Mouse (Mus musculus) heart, embryonic 12.5 days (tissue): Measurements from ENCODE around the gene C330021F23Rik. TPM values are rescaled to one million over a fixed set of nuclear protein-coding genes. Genes with fewer than 3 reads are reported as not detected.
A peak's percentile ranks its signal among the peaks of the same experiment; 100 is the strongest.

Experiments used
- ATAC-seq: fragments of 200-750 bp; cut with Nextera tagmentation; 2 replicates; pipeline ENCODE4 v1.8.0; 2017; ENCODE audit warnings: moderate TSS enrichment, moderate library complexity; ENCODE audit not compliant: insufficient number of reproducible peaks, low FRiP score
- H3K27ac ChIP-seq: fragments of 300-500 bp; sonication (generic); 2 replicates; pipeline ENCODE4 v1.5.1; 2016; ENCODE audit warnings: mild to moderate bottlenecking, moderate library complexity; ENCODE audit not compliant: poor library complexity, severe bottlenecking
- H3K27me3 ChIP-seq: fragments of 300-500 bp; sonication (generic); replicated peaks from 2 replicates; pipeline ENCODE4 v1.6.1; 2016; ENCODE audit warnings: mild to moderate bottlenecking, moderate library complexity
- H3K36me3 ChIP-seq: fragments of 300-500 bp; sonication (generic); 2 replicates; pipeline ENCODE4 v1.6.1; 2016; ENCODE audit warnings: mild to moderate bottlenecking, moderate library complexity
- H3K4me1 ChIP-seq: fragments of 300-500 bp; sonication (generic); replicated peaks from 2 replicates; pipeline ENCODE4 v1.6.1; 2016; ENCODE audit warnings: mild to moderate bottlenecking
- H3K4me2 ChIP-seq: fragments of 300-500 bp; sonication (generic); 2 replicates; pipeline ENCODE4 v1.6.1; 2016; ENCODE audit warnings: mild to moderate bottlenecking, moderate library complexity
- H3K4me3 ChIP-seq: fragments of 300-500 bp; sonication (generic); 2 replicates; pipeline ENCODE4 v1.5.1; 2016; ENCODE audit warnings: mild to moderate bottlenecking
- H3K9ac ChIP-seq: fragments of 300-500 bp; sonication (generic); 2 replicates; pipeline ENCODE4 v1.6.1; 2016; ENCODE audit warnings: mild to moderate bottlenecking, moderate library complexity
- H3K9me3 ChIP-seq: fragments of 300-500 bp; sonication (generic); replicated peaks from 2 replicates; pipeline ENCODE4 v1.6.1; 2016; ENCODE audit warnings: mild to moderate bottlenecking, moderate library complexity
- WGBS: fragments of 180-500 bp; shearing (Covaris S2); methylation state at CpG from one replicate; pipeline ENCODE4 v1.1.7; 2016; 5-methylcytosine and 5-hydroxymethylcytosine counted together
- polyA plus RNA-seq: library from polyadenylated mRNA; unstranded; fragments of >200 nt; fragmentation: Nextera tagmentation; extraction: Ambion mirVana; gene quantifications from 2 replicates; pipeline ENCODE4 v1.2.1, GENCODE M21; 2016

The C330021F23Rik gene
- polyA plus RNA-seq, 1 experiment from 2014 or later: 5.2 TPM

DNA sequence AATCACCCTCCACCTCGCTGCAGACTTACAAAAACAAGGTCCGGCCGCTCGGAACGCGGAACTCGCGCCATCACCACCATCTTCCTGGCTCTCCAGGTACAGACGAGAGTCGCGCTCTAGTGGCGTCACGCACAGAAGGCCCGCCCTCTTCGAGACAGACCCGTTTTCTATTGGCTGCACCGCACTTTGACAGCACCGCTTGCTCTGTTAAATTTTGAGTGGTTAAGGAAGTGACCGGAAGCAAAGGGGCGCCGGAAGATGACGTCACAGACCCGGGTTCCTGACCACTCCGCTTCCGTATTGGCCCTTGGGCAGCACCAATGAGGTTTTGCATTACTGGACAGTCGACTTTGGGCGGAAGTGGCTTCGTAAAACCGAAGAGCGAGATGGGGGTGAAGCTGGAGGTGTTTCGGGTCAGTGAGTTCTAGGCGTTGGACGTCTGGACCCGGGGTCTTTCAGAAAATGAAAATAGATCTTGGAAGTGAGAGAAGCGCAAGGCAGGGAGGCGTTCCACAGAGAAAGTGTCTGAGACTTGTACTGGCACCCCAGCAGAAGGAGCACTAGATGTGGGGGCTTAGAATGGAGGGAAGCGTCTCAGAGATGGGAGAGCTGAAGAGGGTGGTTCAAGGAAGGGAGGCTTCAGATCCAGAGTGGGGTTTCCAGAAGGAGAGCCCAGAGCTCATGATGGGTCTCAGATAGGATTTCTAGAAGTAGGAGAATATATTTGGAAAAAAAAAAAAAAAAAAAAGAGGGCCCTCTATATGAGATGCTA, 53.6 kb downstream of the C330021F23Rik start, which contains the start of the genes Xab2 and Pet100:
Xab2 (minus strand) TSS at position 118 of the 772 bp plus-strand sequence.
Pet100 (plus strand) TSS at position 350 of the 772 bp plus-strand sequence.
- Histone ChIP-seq H3K9ac (peak within 1 kb of the TSS; percentile 93), H3K27me3 (no peaks in the 10 kb centered on the region), H3K4me3 (peak within 1 kb of the TSS; percentile 94), H3K4me1 (peaks cover 17% of the 10 kb centered on the region), H3K9me3 (no peaks in the 10 kb centered on the region), H3K27ac (no peak within 1 kb of the TSS), H3K36me3 (peaks cover 24% of the 10 kb centered on the region), H3K4me2 (peak within 1 kb of the TSS; percentile 84)
- ATAC-seq: peak; percentile 98
- WGBS: under 1% methylated on average over 37 of the region's 37 CpGs

DNA sequence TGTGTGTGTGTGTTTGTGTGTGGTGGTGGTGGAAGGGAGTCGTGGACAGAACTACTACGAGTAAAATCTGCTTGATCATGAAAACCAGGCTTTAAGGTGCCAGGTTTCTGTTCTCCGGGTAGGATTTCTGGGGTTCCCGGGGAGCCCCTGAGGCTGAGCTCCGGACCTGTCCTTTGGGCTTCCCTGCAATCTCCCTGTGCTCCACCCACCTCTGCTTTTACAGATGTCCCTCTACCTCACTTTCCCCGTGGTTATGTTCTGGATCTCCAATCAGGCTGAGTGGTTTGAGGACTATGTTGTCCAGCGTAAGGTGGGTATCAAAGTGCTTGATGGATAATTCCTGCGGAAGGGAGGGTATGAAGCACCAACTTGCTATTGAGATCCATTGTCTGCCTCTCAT, 54.3 kb downstream of the C330021F23Rik start:
- Histone ChIP-seq H3K36me3 (peaks cover 17% of the 10 kb centered on the region), H3K9ac (peak overlapping the region; percentile 79; the same call in 1 of the 2 replicates), H3K9me3 (no peaks in the 10 kb centered on the region), H3K4me2 (peak overlapping the region; percentile 79), H3K27me3 (no peaks in the 10 kb centered on the region), H3K4me3 (peak overlapping the region; percentile 94), H3K4me1 (peaks cover 17% of the 10 kb centered on the region), H3K27ac (no peak overlapping the region)
- ATAC-seq: no peak
- WGBS: 64% methylated on average over 8 of the region's 8 CpGs

DNA sequence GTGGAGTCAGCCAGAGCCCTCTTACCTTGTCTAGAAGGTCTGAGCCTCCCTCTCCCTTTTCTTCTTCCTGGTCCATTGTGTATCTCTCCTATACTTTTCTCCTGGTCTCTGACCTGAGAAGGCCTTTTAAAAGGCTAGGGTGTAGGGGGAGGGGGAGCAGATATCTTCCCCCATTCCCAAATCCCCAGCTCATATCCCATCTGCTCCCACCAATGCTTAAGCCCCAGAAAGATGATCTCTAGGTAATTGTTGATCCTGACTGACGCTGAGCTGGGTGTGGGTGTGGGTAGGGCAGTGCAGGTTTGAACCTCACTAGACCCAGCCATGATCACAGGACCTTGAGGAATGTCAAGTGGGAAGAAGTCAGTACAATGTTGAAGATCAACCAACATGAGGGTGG, 57.7 kb downstream of the C330021F23Rik start, which contains the start of gene Pcp2:
Pcp2 (minus strand) TSS at position 101 of the 400 bp plus-strand sequence.
- Histone ChIP-seq H3K4me2 (no peak within 1 kb of the TSS), H3K27me3 (0 out of 2 replicates have a peak, but pooled peaks cover 5% of the 10 kb centered on the region), H3K9me3 (no peaks in the 10 kb centered on the region), H3K4me1 (peaks cover 8% of the 10 kb centered on the region), H3K4me3 (no peak within 1 kb of the TSS), H3K36me3 (no peaks in the 10 kb centered on the region), H3K27ac (no peak within 1 kb of the TSS), H3K9ac (peak within 1 kb of the TSS; percentile 13; the same call in 1 of the 2 replicates)
- ATAC-seq: no peak
- WGBS: 63% methylated on average over 1 of the region's 1 CpGs

DNA sequence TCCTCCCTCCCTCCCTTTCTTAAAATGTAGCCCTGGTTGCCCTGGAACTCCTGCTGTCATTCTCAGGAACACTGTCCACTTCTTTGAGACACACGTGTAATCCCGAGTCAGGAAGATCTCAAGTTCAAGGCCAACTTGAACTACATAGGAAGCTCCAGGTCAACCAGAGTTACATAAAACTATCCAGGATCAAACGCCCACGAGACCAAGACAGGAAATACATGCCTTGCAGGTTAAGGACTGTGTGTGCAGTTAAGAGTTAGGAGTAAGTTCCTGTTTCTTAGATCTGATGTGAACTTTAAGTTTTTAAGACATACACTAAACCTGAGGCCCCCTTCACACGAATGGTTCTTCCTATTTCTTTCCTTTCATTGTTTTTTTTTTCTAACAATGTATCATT, 59.2 kb downstream of the C330021F23Rik start:
- Histone ChIP-seq H3K36me3 (no peaks in the 10 kb centered on the region), H3K9me3 (no peaks in the 10 kb centered on the region), H3K4me3 (no peak overlapping the region), H3K27me3 (0 out of 2 replicates have a peak, but pooled peaks cover 5% of the 10 kb centered on the region), H3K9ac (no peak overlapping the region), H3K4me1 (peaks cover 13% of the 10 kb centered on the region), H3K4me2 (no peak overlapping the region), H3K27ac (no peak overlapping the region)
- 52% methylated on average over 5 of the region's 5 CpGs for WGBS
- ATAC-seq: no peak

DNA sequence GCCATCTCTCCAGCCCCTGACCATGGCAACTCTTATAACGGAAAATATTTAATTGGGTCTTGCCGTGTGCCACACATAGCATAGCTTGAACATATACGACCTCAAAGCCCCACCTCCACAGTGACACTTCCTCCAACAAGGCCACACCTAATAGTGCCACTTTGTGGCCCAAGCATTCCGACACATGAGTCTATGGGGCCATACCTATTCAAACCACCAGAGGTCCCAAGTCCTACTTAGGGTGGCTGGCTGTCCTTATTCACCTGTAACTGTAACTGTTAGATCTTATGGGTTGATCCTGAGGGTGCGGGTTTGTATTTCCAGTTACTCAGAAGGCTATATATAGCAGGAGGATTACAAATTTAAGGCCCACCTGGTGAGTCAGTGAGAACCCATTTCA, 60.2 kb downstream of the C330021F23Rik start:
- H3K4me1 ChIP-seq: peaks cover 9% of the 10 kb centered on the region
- H3K36me3 ChIP-seq: no peaks in the 10 kb centered on the region
- WGBS: 24% methylated on average over 5 of the region's 5 CpGs
- H3K9me3 ChIP-seq: no peaks in the 10 kb centered on the region
- no peak overlapping the region for H3K9ac ChIP-seq
- no peak overlapping the region for H3K4me2 ChIP-seq
- 0 out of 2 replicates have a peak, but pooled peaks cover 5% of the 10 kb centered on the region for H3K27me3 ChIP-seq
- H3K4me3 ChIP-seq: no peak overlapping the region
- no peak for ATAC-seq
- H3K27ac ChIP-seq: no peak overlapping the region

DNA sequence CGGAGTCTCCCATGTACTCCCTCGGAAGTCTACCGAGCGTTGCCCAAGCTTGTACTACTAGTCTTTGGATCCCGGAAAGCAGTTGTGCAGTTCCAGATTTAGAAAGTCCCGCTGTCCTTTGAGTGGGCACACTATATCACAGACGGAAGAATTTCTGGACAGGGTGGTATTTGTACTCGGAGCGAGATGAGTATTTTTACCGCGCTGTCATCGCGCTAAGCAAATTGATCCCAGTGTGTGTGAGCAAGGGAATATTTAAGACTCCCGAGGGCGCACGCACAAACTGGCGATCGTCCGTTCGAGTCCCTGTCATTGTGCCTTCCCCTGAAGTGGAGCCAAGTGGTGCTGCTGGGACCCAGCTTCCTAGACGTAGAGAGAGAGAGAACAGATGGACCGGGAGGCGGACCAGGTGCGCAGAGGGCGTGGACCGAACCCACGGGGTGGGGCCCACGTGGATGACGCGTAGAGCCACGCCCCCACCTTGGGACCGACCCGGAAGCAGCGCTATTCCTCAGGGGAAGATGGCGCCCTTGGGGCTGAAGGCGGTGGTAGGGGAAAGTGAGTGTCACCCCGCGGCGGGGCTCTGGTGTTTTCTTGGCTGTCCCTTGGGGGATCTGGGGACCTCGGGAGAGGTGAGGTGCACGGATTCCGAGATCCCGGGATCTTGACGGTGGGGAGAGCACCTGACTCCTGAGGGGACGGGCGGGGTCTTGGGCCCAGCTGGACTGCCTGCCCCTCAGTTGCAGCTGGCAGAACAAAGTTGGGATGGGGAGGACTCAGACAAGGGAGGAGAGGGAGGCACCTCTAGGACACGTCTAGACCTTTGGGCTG, 63.1 kb downstream of the C330021F23Rik start, which contains the start of gene Stxbp2:
Stxbp2 (plus strand) TSS at position 309 of the 831 bp plus-strand sequence.
- WGBS: 6% methylated on average over 47 of the region's 47 CpGs
- Histone ChIP-seq H3K4me1 (peaks cover 9% of the 10 kb centered on the region), H3K9ac (peak within 1 kb of the TSS; percentile 68), H3K4me2 (peak within 1 kb of the TSS; percentile 77), H3K9me3 (no peaks in the 10 kb centered on the region), H3K27ac (no peak within 1 kb of the TSS), H3K36me3 (peaks cover 25% of the 10 kb centered on the region), H3K4me3 (peak within 1 kb of the TSS; percentile 69), H3K27me3 (0 out of 2 replicates have a peak, but pooled peaks cover 5% of the 10 kb centered on the region)
- ATAC-seq: peak; percentile 91

DNA sequence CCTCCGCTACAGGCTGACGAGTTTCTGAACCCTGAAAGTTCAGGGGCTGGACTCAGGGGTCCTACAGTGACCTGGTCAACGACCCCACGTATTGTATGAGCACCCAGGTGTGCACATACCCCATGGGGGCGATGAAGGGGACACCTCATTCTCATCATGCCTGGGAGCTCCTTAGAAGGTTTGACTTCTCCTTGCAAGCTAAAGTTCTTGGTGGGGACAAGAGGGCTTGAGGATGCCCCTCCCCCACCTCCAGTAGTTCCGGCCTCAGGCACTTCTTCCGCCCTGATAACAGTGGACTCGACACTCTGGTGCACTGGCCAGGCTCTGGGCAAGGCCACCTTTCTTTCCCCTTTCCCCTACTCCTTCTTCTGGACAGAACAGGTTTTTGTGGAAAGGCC, 63.7 kb downstream of the C330021F23Rik start:
- H3K4me1 ChIP-seq: peaks cover 9% of the 10 kb centered on the region
- WGBS: 12% methylated on average over 8 of the region's 8 CpGs
- H3K27ac ChIP-seq: no peak overlapping the region
- ATAC-seq: peak; percentile 70; the same call in 1 of the 2 replicates
- peaks cover 31% of the 10 kb centered on the region for H3K36me3 ChIP-seq
- 0 out of 2 replicates have a peak, but pooled peaks cover 5% of the 10 kb centered on the region for H3K27me3 ChIP-seq
- H3K4me2 ChIP-seq: peak overlapping the region; percentile 77
- H3K4me3 ChIP-seq: peak overlapping the region; percentile 69
- H3K9me3 ChIP-seq: no peaks in the 10 kb centered on the region
- H3K9ac ChIP-seq: peak overlapping the region; percentile 68

Other genes starting within 250 kb of the C330021F23Rik start
- gene A430078G23Rik, start 214.6 kb upstream of the C330021F23Rik start, polyA plus RNA-seq: not detected in 2 replicates
- gene Arhgef18, start 175.0 kb upstream of the C330021F23Rik start, polyA plus RNA-seq: 7.1 and 8.2 TPM in 2 replicates
- gene Pex11g, start 100.3 kb upstream of the C330021F23Rik start, polyA plus RNA-seq: 4.9 and 5.1 TPM in 2 replicates
- not detected in 2 replicates for gene Tex45, start 97.1 kb upstream of the C330021F23Rik start, polyA plus RNA-seq
- gene Zfp358, start 74.9 kb upstream of the C330021F23Rik start, polyA plus RNA-seq: 34.2 and 36.2 TPM in 2 replicates
- 52.7 and 53.5 TPM in 2 replicates for gene Mcoln1, start 67.5 kb upstream of the C330021F23Rik start, polyA plus RNA-seq
- gene Pnpla6, start 52.6 kb upstream of the C330021F23Rik start, polyA plus RNA-seq: 21.7 and 23.4 TPM in 2 replicates
- gene Camsap3, start 19.3 kb downstream of the C330021F23Rik start, polyA plus RNA-seq: 1.4 and 2.4 TPM in 2 replicates
- 33.8 and 34.9 TPM in 2 replicates for gene Xab2, start 53.3 kb downstream of the C330021F23Rik start, polyA plus RNA-seq
- 110 and 115 TPM in 2 replicates for gene Pet100, start 53.6 kb downstream of the C330021F23Rik start, polyA plus RNA-seq
- gene Pcp2, start 57.6 kb downstream of the C330021F23Rik start, polyA plus RNA-seq: 0.33 TPM in 1 of 2 replicates, not detected in the other
- gene Stxbp2, start 63.0 kb downstream of the C330021F23Rik start, polyA plus RNA-seq: 48.2 and 60.0 TPM in 2 replicates
- gene Retn, start 87.8 kb downstream of the C330021F23Rik start, polyA plus RNA-seq: not detected in 2 replicates
- gene Mcemp1, start 97.8 kb downstream of the C330021F23Rik start, polyA plus RNA-seq: not detected in 2 replicates
- 6.7 and 7.3 TPM in 2 replicates for gene Fcor, start 104.4 kb downstream of the C330021F23Rik start, polyA plus RNA-seq
- gene Trappc5, start 108.3 kb downstream of the C330021F23Rik start, polyA plus RNA-seq: 33.3 and 34.1 TPM in 2 replicates
- 0.14 and 0.19 TPM in 2 replicates for gene Fcer2a, start 126.2 kb downstream of the C330021F23Rik start, polyA plus RNA-seq
- 3.7 and 5.0 TPM in 2 replicates for gene Clec4g, start 152.7 kb downstream of the C330021F23Rik start, polyA plus RNA-seq
- not detected in 2 replicates for gene Cd209a, start 181.0 kb downstream of the C330021F23Rik start, polyA plus RNA-seq